Mouse (Mus musculus): Measurements from ENCODE around the gene Prss2.

DNA sequence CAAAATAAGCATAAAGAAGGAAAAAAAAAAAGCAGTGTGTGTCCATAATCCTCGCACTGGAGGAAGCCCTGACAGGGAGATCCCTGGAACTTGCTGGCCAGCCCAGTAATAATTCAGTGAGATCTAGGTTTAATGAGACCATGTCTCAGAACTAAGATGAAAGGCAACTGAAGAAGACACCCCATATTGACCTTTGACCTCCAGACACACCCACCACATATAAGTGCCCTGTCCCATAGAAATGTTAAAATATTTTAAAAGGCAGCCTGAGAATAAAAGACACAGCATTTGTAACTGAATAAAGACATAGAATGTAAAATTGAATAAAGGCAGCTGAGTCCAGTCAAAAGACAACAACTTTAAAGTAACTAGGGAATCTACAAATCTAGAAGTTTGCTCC lies 43.7 kb downstream of the Prss2 start:
- TF ChIP-seq CTCF (IDR thresholded peaks at IDR 0.05; ENCODE audit: low read depth, low read length) (no peak), TAL1 (conservative IDR thresholded peaks at IDR 0.05; ENCODE audit: low read depth, low read length) (no peak), GATA1 (IDR thresholded peaks at IDR 0.05; ENCODE audit: borderline replicate concordance, low read length) (no peak), GATA2 (IDR thresholded peaks at IDR 0.05; ENCODE audit: borderline replicate concordance, low read depth, low read length) (no peak), POLR2AphosphoS5 (IDR thresholded peaks at IDR 0.05; ENCODE audit: insufficient replicate concordance, low read depth, low read length) (no peak)

Data from G1E (cell line).